Mouse (Mus musculus) midbrain, postnatal 0 days (tissue): ENCODE data around the gene Grm3. TPM values are rescaled to one million over a fixed set of nuclear protein-coding genes. Genes with fewer than 3 reads are reported as not detected.

ENCODE experiments used
- ATAC-seq: fragments of 200-750 bp; cut with Nextera tagmentation; 2 replicates; pipeline ENCODE4 v1.8.0; 2017; ENCODE audit warnings: moderate number of reproducible peaks, mild to moderate bottlenecking, moderate TSS enrichment, moderate library complexity; ENCODE audit not compliant: low FRiP score
- DNase-seq: peaks from one replicate; pipeline ENCODE4 v3.0.0-alpha.2; 2015; ENCODE audit warnings: low spot score
- H3K27ac ChIP-seq: fragments of 300-500 bp; sonication (generic); 2 replicates; pipeline ENCODE4 v1.5.1; 2014; ENCODE audit warnings: low read depth, mild to moderate bottlenecking, low read length, mixed read lengths
- H3K27me3 ChIP-seq: fragments of 300-500 bp; sonication (generic); 2 replicates; pipeline ENCODE4 v1.6.1; 2014; ENCODE audit warnings: low read length, control low read depth, mixed read lengths; ENCODE audit not compliant: insufficient read depth
- H3K36me3 ChIP-seq: fragments of 300-500 bp; sonication (generic); 2 replicates; pipeline ENCODE4 v1.6.1; 2014; ENCODE audit warnings: low read length, control low read depth, mixed read lengths; ENCODE audit not compliant: insufficient read depth
- H3K4me1 ChIP-seq: fragments of 300-500 bp; sonication (generic); 2 replicates; pipeline ENCODE4 v1.6.1; 2014; ENCODE audit warnings: mild to moderate bottlenecking, control low read depth, antibody characterized with exemption, low read length, mixed read lengths; ENCODE audit not compliant: insufficient read depth
- H3K4me2 ChIP-seq: fragments of 300-500 bp; sonication (generic); 2 replicates; pipeline ENCODE4 v1.6.1; 2014; ENCODE audit warnings: low read depth, mild to moderate bottlenecking, low read length, mixed read lengths; ENCODE audit not compliant: poor library complexity, severe bottlenecking
- H3K4me3 ChIP-seq: fragments of 300-500 bp; sonication (generic); 2 replicates; pipeline ENCODE4 v1.5.1; 2014; ENCODE audit warnings: low read depth, mild to moderate bottlenecking, low read length, moderate library complexity
- H3K9ac ChIP-seq: fragments of 300-500 bp; sonication (generic); replicated peaks from 2 replicates; pipeline ENCODE4 v1.6.1; 2014; ENCODE audit warnings: mild to moderate bottlenecking, low read length, moderate library complexity, mixed read lengths; ENCODE audit not compliant: poor library complexity, severe bottlenecking
- H3K9me3 ChIP-seq: fragments of 300-500 bp; sonication (generic); 2 replicates; pipeline ENCODE4 v1.6.1; 2016; ENCODE audit warnings: low read length, control low read depth
- CTCF ChIP-seq: IDR thresholded peaks from 2 replicates; pipeline ENCODE4 v1.5.1; 2016; ENCODE audit warnings: antibody characterized with exemption, mild to moderate bottlenecking
- WGBS: fragments of 180-500 bp; shearing (Covaris S2); extraction: QIAGEN DNeasy Blood & Tissue Kit; methylation state at CpG from one replicate; pipeline ENCODE4 v1.1.7; 2014; 5-methylcytosine and 5-hydroxymethylcytosine counted together
- polyA plus RNA-seq: library from polyadenylated mRNA; unstranded; fragments of >200 nt; fragmentation: Nextera tagmentation; extraction: Ambion mirVana; gene quantifications from 2 replicates; pipeline ENCODE4 v1.2.1, GENCODE M21; 2015
- total RNA-seq: library from RNA; depleted of rRNA; stranded (reverse); fragments of >200 nt; gene quantifications from 2 replicates; pipeline ENCODE4 v1.2.3, GENCODE M21; 2014

The Grm3 gene
- total and polyA plus RNA-seq, 2 experiments from 2014 or later = 88.4 to 226 TPM

GRCm38 (mm10) chr5:9621417-9622067, 103.4 kb downstream of the Grm3 start:
- Histone ChIP-seq H3K9ac (no peak overlapping the region), H3K27me3 (no peaks in the 10 kb centered on the region), H3K4me2 (no peak overlapping the region), H3K36me3 (no peaks in the 10 kb centered on the region), H3K4me3 (no peak overlapping the region), H3K9me3 (no peaks in the 10 kb centered on the region), H3K4me1 (no peaks in the 10 kb centered on the region), H3K27ac (no peak overlapping the region)
- 95% methylated on average over 3 of the region's 3 CpGs for WGBS
- no peak for TF ChIP-seq CTCF
- ATAC-seq (no peak), DNase-seq (no peak)

DNA sequence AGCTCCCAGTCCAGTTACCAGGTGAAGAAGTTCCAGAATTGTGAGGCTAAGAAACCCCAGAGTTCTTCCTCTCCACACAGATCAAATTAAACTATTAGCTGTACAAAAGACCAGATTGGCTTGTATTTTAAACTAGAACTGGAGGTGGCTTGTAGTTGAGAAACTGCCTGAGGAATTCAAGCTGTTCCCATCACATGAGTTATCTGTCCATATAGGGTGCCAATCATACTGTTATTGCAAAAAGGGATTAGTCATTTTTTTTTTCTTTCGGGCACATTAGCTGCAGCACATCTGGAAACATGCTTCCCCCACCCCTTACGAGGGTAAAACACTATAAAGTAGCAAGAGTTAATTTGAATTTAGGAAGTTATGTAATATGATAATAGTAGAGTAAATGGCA, 145.9 kb downstream of the Grm3 start:
- Histone ChIP-seq H3K27me3 (no peaks in the 10 kb centered on the region), H3K4me2 (no peak overlapping the region), H3K36me3 (no peaks in the 10 kb centered on the region), H3K9me3 (no peaks in the 10 kb centered on the region), H3K4me1 (no peaks in the 10 kb centered on the region), H3K27ac (no peak overlapping the region), H3K4me3 (no peak overlapping the region), H3K9ac (no peak overlapping the region)
- DNase-seq (no peak), ATAC-seq (no peak)
- no peak for TF ChIP-seq CTCF
- WGBS = 59% methylated on average over 2 of the region's 2 CpGs

DNA sequence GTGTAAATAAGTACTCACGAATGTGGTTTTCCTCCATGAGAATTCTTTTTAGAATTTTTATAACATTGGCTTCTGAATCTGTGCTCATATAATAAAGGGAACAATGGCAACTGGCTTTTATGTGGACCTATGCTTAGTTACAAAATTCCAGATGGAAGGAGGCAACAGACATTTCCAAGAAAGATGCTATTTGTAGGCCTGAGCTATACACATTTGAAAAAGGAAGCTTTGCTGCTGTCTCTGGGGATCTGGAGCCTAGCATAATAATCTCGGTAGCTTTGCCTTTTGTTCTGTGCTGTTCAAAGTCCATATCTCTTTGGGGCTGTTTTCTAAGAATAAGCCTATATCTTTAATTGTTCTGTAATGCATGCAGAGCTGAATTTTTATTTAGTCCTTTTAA, 146.4 kb downstream of the Grm3 start:
- H3K27me3 ChIP-seq = no peaks in the 10 kb centered on the region
- WGBS = 56% methylated on average over 2 of the region's 2 CpGs
- ATAC-seq = no peak

DNA sequence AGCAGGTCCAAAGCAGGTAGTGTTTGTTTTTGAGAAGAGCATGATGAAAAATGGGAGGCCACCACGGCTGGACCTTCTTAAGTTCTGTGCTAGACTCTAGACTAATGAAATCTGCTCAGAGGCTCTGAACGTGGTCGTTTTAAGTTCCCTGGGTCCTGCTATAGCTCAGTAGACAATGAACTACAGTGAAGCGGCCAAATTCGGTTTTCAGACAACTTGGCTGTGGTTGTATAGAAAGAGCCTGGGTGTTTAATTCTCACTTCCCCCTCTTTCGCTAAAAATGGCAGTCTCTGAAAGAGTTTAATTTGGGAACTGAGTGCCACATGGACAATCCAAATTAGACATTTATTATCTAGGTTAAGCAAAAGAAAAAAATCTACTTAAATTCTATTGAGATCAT, 154.0 kb downstream of the Grm3 start:
- no peaks in the 10 kb centered on the region for H3K9me3 ChIP-seq
- DNase-seq (peak; percentile 57), ATAC-seq (no peak)
- H3K4me2 ChIP-seq = no peak overlapping the region
- no peak overlapping the region for H3K27ac ChIP-seq
- 85% methylated on average over 6 of the region's 6 CpGs for WGBS
- no peak overlapping the region for H3K4me3 ChIP-seq
- H3K36me3 ChIP-seq = peaks cover 6% of the 10 kb centered on the region
- no peaks in the 10 kb centered on the region for H3K27me3 ChIP-seq
- no peak overlapping the region for H3K9ac ChIP-seq
- no peaks in the 10 kb centered on the region for H3K4me1 ChIP-seq
- no peak for TF ChIP-seq CTCF

More for the DNA sequence above, 146.4 kb downstream of the Grm3 start:
- Histone ChIP-seq H3K9me3 (no peaks in the 10 kb centered on the region), H3K9ac (no peak overlapping the region), H3K36me3 (no peaks in the 10 kb centered on the region), H3K4me1 (no peaks in the 10 kb centered on the region), H3K4me3 (no peak overlapping the region), H3K4me2 (no peak overlapping the region), H3K27ac (no peak overlapping the region)
- no peak for DNase-seq
- TF ChIP-seq CTCF = no peak

DNA sequence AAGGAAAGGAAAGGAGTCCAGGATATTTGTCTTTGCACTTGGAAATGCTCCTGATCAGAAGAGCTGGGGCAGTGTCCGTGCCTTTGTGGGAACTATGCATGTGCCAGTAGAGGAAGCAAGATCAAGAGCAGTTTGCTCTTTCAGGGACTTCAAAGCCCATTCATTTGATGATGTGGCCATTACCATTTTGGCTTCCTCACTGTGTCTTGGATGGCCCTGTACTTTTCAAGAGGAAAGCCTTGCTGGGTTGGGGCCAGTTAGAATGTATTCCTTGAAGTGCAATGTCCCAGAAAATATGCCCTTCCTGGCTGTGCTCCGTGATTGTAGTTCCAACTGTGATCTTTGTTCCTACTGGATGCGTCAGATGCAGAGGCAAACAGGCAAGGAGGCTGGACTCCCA, 167.3 kb downstream of the Grm3 start:
- no peak overlapping the region for H3K4me2 ChIP-seq
- ATAC-seq (no peak; the same call in 1 of the 2 replicates), DNase-seq (peak; percentile 77)
- H3K27ac ChIP-seq = no peak overlapping the region
- H3K4me3 ChIP-seq = no peak overlapping the region
- no peaks in the 10 kb centered on the region for H3K9me3 ChIP-seq
- H3K9ac ChIP-seq = no peak overlapping the region
- WGBS = 45% methylated on average over 3 of the region's 3 CpGs
- H3K27me3 ChIP-seq = no peaks in the 10 kb centered on the region
- no peak for TF ChIP-seq CTCF
- no peaks in the 10 kb centered on the region for H3K4me1 ChIP-seq
- no peaks in the 10 kb centered on the region for H3K36me3 ChIP-seq

DNA sequence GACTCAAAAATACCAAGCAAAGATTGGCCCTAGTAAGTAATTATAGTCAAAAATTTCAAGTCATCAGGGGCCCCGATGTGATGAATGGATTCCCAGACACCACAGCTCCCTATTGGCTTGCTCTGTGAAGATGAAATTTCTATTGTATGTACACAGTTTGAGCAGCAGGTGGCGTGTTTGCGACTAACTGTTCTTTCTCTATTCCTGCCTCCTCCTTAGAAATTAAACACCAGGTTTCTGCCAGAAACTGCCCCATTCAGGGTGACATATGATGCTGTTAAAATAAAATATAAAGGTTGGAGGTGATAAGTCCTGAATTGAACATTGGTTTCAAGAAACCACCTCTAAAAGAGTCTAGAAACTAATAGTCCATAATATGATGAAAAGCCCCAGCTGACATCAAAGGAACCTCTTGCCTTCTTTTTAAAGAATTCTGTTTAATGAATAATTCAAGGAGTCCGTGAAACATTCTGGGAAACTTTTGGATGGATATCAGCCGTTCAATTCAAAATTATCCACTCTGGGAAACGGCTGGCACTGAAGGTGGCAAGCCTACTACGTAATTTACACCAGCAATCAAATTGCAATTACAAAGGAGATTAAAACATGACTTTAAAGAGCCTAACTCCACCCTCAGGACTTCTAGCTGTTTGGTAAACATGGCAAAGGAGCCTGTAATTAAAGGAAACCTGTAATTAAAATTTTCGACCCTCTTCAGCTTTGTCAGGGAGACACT, 184.0 kb downstream of the Grm3 start:
- Histone ChIP-seq H3K9ac (no peak overlapping the region), H3K9me3 (no peaks in the 10 kb centered on the region), H3K27me3 (no peaks in the 10 kb centered on the region), H3K4me3 (no peak overlapping the region), H3K36me3 (no peaks in the 10 kb centered on the region), H3K27ac (no peak overlapping the region), H3K4me2 (no peak overlapping the region), H3K4me1 (no peaks in the 10 kb centered on the region)
- ATAC-seq (0 out of 2 replicates have a peak, but pooled peaks have one; percentile 49), DNase-seq (peak; percentile 65)
- TF ChIP-seq CTCF = peak; percentile 61
- WGBS = 14% methylated on average over 8 of the region's 8 CpGs
